Mouse (Mus musculus): ENCODE data around the gene Plrg1. TPM values are rescaled to one million over a fixed set of nuclear protein-coding genes. Genes with fewer than 3 reads are reported as not detected.

Gene Plrg1
- 60.3 and 63.2 TPM in 2 replicates for polyA plus RNA-seq (2015; fragmentation: Nextera tagmentation; extraction: Ambion mirVana)

- peak within 1 kb of the TSS; percentile 88 for H3K4me3 ChIP-seq (replicated peaks)
- H3K36me3 ChIP-seq: peaks cover 36% of the 10 kb centered on the region
- peak within 1 kb of the TSS; percentile 88 for H3K9ac ChIP-seq
- peak; percentile 98 for DNase-seq
- H3K9me3 ChIP-seq (replicated peaks): no peaks in the 10 kb centered on the region
- peak within 1 kb of the TSS; percentile 66 for H3K27ac ChIP-seq
- peak within 1 kb of the TSS; percentile 80 for H3K4me2 ChIP-seq
- peak; percentile 97 for ATAC-seq (ENCODE audit: low read depth)
- no peaks in the 10 kb centered on the region for H3K27me3 ChIP-seq
- under 1% methylated on average over 61 of the region's 61 CpGs for WGBS (ENCODE audit: insufficient replicate concordance)
- H3K4me1 ChIP-seq (replicated peaks): peaks cover 25% of the 10 kb centered on the region
Observed at GRCm38 (mm10) chr3:83055281-83056038, at the start of gene Plrg1. Gene Plrg1, plus strand, starts transcription at chr3:83055522.

GRCm38 (mm10) chr3:83007557-83007956 is 47.8 kb upstream of the Plrg1 start, which contains the start of gene Fgg:
Gene Fgg, plus strand, starts transcription at chr3:83007724.
- 0 out of 2 replicates have a peak, but pooled peaks cover 4% of the 10 kb centered on the region for H3K36me3 ChIP-seq
- peak within 1 kb of the TSS; percentile 37 for H3K4me3 ChIP-seq (replicated peaks)
- peak within 1 kb of the TSS; percentile 48 for H3K4me2 ChIP-seq
- peak; percentile 80 for ATAC-seq (ENCODE audit: low read depth)
- no peaks in the 10 kb centered on the region for H3K9me3 ChIP-seq (replicated peaks)
- H3K27ac ChIP-seq: peak within 1 kb of the TSS; percentile 44
- H3K27me3 ChIP-seq: no peaks in the 10 kb centered on the region
- DNase-seq: no peak
- H3K4me1 ChIP-seq (replicated peaks): peaks cover 2% of the 10 kb centered on the region; the same call in 1 of the 2 replicates
- H3K9ac ChIP-seq: peak within 1 kb of the TSS; percentile 43; the same call in 1 of the 2 replicates
- 33% methylated on average over 7 of the region's 7 CpGs for WGBS (ENCODE audit: insufficient replicate concordance)

DNA sequence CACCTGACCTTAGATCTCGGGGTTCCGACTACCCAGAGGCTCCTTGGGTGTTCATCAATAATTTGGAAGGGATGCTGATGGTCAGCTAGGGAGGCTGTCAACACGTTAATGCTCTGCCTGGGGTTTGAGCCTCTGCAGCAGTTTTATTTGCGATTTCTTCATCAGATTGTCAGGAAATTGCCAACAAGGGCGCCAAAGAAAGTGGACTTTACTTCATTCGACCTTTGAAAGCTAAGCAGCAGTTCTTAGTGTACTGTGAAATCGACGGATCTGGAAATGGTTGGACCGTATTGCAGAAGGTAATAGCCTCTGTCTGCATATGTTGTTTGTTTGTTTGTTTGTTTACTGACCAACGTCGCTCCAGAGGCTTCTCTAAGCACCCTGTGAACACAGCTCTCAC is 45.0 kb upstream of the Plrg1 start:
- DNase-seq: no peak
- WGBS (ENCODE audit: insufficient replicate concordance): 52% methylated on average over 11 of the region's 11 CpGs
- H3K4me2 ChIP-seq: peak overlapping the region; percentile 48

GRCm38 (mm10) chr3:83011136-83011535 is 44.2 kb upstream of the Plrg1 start:
- DNase-seq: no peak
- Histone ChIP-seq H3K4me2 (peak overlapping the region; percentile 48; the same call in 1 of the 2 replicates), H3K4me3 (replicated peaks) (no peak overlapping the region), H3K4me1 (replicated peaks) (peaks cover 3% of the 10 kb centered on the region; the same call in 1 of the 2 replicates), H3K27me3 (no peaks in the 10 kb centered on the region), H3K9ac (no peak overlapping the region), H3K9me3 (replicated peaks) (no peaks in the 10 kb centered on the region), H3K36me3 (0 out of 2 replicates have a peak, but pooled peaks cover 4% of the 10 kb centered on the region), H3K27ac (no peak overlapping the region)
- no peak for ATAC-seq (ENCODE audit: low read depth)
- 68% methylated on average over 4 of the region's 4 CpGs for WGBS (ENCODE audit: insufficient replicate concordance)

More for the DNA sequence above, 45.0 kb upstream of the Plrg1 start:
- Histone ChIP-seq H3K36me3 (0 out of 2 replicates have a peak, but pooled peaks cover 4% of the 10 kb centered on the region), H3K4me1 (replicated peaks) (peaks cover 3% of the 10 kb centered on the region; the same call in 1 of the 2 replicates), H3K9me3 (replicated peaks) (no peaks in the 10 kb centered on the region), H3K27me3 (no peaks in the 10 kb centered on the region), H3K4me3 (replicated peaks) (peak overlapping the region; percentile 32), H3K9ac (no peak overlapping the region), H3K27ac (no peak overlapping the region)
- ATAC-seq (ENCODE audit: low read depth): no peak

GRCm38 (mm10) chr3:83011565-83011964 is 43.8 kb upstream of the Plrg1 start:
- Histone ChIP-seq H3K4me2 (peak overlapping the region; percentile 48; the same call in 1 of the 2 replicates), H3K4me3 (replicated peaks) (no peak overlapping the region), H3K9me3 (replicated peaks) (no peaks in the 10 kb centered on the region), H3K27ac (no peak overlapping the region), H3K27me3 (no peaks in the 10 kb centered on the region), H3K36me3 (0 out of 2 replicates have a peak, but pooled peaks cover 4% of the 10 kb centered on the region), H3K9ac (no peak overlapping the region), H3K4me1 (replicated peaks) (peaks cover 3% of the 10 kb centered on the region; the same call in 1 of the 2 replicates)
- DNase-seq: no peak
- WGBS (ENCODE audit: insufficient replicate concordance): 62% methylated on average over 4 of the region's 4 CpGs
- no peak for ATAC-seq (ENCODE audit: low read depth)

- Histone ChIP-seq H3K4me3 (replicated peaks) (no peak overlapping the region), H3K9ac (no peak overlapping the region), H3K9me3 (replicated peaks) (no peaks in the 10 kb centered on the region), H3K27me3 (no peaks in the 10 kb centered on the region), H3K4me2 (no peak overlapping the region), H3K36me3 (0 out of 2 replicates have a peak, but pooled peaks cover 4% of the 10 kb centered on the region), H3K4me1 (replicated peaks) (0 out of 2 replicates have a peak, but pooled peaks cover 3% of the 10 kb centered on the region), H3K27ac (no peak overlapping the region)
- no peak for DNase-seq
- 77% methylated on average over 19 of the region's 19 CpGs for WGBS (ENCODE audit: insufficient replicate concordance)
- ATAC-seq (ENCODE audit: low read depth): no peak
Observed at GRCm38 (mm10) chr3:83012636-83013035, 42.7 kb upstream of the Plrg1 start.

DNA sequence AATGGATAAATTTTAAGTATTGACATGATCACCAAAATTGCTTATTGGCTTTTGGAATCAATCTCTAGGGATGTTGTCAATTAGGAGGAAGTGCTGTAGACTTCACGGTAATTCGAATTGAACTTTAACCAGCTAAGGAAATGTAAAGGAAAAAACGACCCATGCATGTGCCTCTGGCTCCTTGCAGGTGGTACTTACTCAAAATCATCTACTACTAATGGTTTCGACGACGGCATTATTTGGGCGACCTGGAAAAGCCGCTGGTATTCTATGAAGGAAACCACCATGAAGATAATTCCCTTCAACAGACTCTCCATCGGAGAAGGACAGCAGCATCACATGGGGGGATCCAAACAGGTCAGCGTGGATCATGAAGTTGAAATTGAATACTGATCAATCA is 41.4 kb upstream of the Plrg1 start:
- Histone ChIP-seq H3K27me3 (no peaks in the 10 kb centered on the region), H3K36me3 (0 out of 2 replicates have a peak, but pooled peaks cover 4% of the 10 kb centered on the region), H3K4me1 (replicated peaks) (0 out of 2 replicates have a peak, but pooled peaks cover 3% of the 10 kb centered on the region), H3K9ac (no peak overlapping the region), H3K27ac (no peak overlapping the region), H3K4me2 (no peak overlapping the region), H3K9me3 (replicated peaks) (no peaks in the 10 kb centered on the region), H3K4me3 (replicated peaks) (no peak overlapping the region)
- ATAC-seq (ENCODE audit: low read depth) (no peak), DNase-seq (no peak)
- WGBS (ENCODE audit: insufficient replicate concordance): 67% methylated on average over 10 of the region's 10 CpGs

GRCm38 (mm10) chr3:83016236-83016635 is 39.1 kb upstream of the Plrg1 start:
- no peak overlapping the region for H3K9ac ChIP-seq
- no peaks in the 10 kb centered on the region for H3K9me3 ChIP-seq (replicated peaks)
- H3K36me3 ChIP-seq: 0 out of 2 replicates have a peak, but pooled peaks cover 4% of the 10 kb centered on the region
- no peak overlapping the region for H3K4me2 ChIP-seq
- H3K27ac ChIP-seq: no peak overlapping the region
- WGBS (ENCODE audit: insufficient replicate concordance): 23% methylated on average over 1 of the region's 1 CpGs
- DNase-seq (no peak), ATAC-seq (ENCODE audit: low read depth) (no peak)
- H3K4me1 ChIP-seq (replicated peaks): 0 out of 2 replicates have a peak, but pooled peaks cover 3% of the 10 kb centered on the region
- no peaks in the 10 kb centered on the region for H3K27me3 ChIP-seq
- H3K4me3 ChIP-seq (replicated peaks): no peak overlapping the region

GRCm38 (mm10) chr3:83020387-83020786 is 34.9 kb upstream of the Plrg1 start:
- no peaks in the 10 kb centered on the region; the same call in 1 of the 2 replicates for H3K4me1 ChIP-seq (replicated peaks)
- ATAC-seq (ENCODE audit: low read depth) (peak; percentile 85), DNase-seq (no peak)
- no peaks in the 10 kb centered on the region for H3K27me3 ChIP-seq
- no peak overlapping the region for H3K9ac ChIP-seq
- 49% methylated on average over 2 of the region's 2 CpGs for WGBS (ENCODE audit: insufficient replicate concordance)
- H3K27ac ChIP-seq: 0 out of 2 replicates have a peak overlapping the region, but pooled peaks have one; percentile 25
- H3K4me2 ChIP-seq: no peak overlapping the region
- H3K4me3 ChIP-seq (replicated peaks): no peak overlapping the region
- H3K9me3 ChIP-seq (replicated peaks): no peaks in the 10 kb centered on the region
- H3K36me3 ChIP-seq: no peaks in the 10 kb centered on the region

GRCm38 (mm10) chr3:83021176-83021575 is 34.1 kb upstream of the Plrg1 start:
- no peak overlapping the region for H3K27ac ChIP-seq
- H3K27me3 ChIP-seq: no peaks in the 10 kb centered on the region
- H3K9me3 ChIP-seq (replicated peaks): no peaks in the 10 kb centered on the region
- no peaks in the 10 kb centered on the region; the same call in 1 of the 2 replicates for H3K4me1 ChIP-seq (replicated peaks)
- H3K4me2 ChIP-seq: no peak overlapping the region
- no peak overlapping the region for H3K4me3 ChIP-seq (replicated peaks)
- WGBS (ENCODE audit: insufficient replicate concordance): 70% methylated on average over 5 of the region's 5 CpGs
- no peak for ATAC-seq (ENCODE audit: low read depth)
- no peak overlapping the region for H3K9ac ChIP-seq
- no peaks in the 10 kb centered on the region for H3K36me3 ChIP-seq
- DNase-seq: no peak

- ATAC-seq (ENCODE audit: low read depth) (no peak), DNase-seq (no peak)
- Histone ChIP-seq H3K4me2 (peak overlapping the region; percentile 23; the same call in 1 of the 2 replicates), H3K27ac (no peak overlapping the region), H3K36me3 (no peaks in the 10 kb centered on the region), H3K27me3 (no peaks in the 10 kb centered on the region), H3K4me3 (replicated peaks) (no peak overlapping the region), H3K9ac (no peak overlapping the region), H3K9me3 (replicated peaks) (no peaks in the 10 kb centered on the region), H3K4me1 (replicated peaks) (no peaks in the 10 kb centered on the region; the same call in 1 of the 2 replicates)
- 65% methylated on average over 6 of the region's 6 CpGs for WGBS (ENCODE audit: insufficient replicate concordance)
Observed at GRCm38 (mm10) chr3:83025036-83025435, 30.3 kb upstream of the Plrg1 start.
